Mouse (Mus musculus) urinary bladder, postnatal 25 days (tissue): ENCODE results near the gene Gm11444.

Experiments used
- DNase-seq: peaks from one replicate; pipeline ENCODE4 v3.0.0; 2022; ENCODE audit warnings: low spot score

Gene Gm11444

GRCm38 (mm10) chr11:85835753-85836522 is 14.2 kb downstream of the Gm11444 start:
- DNase-seq, result peak; percentile 12

DNA sequence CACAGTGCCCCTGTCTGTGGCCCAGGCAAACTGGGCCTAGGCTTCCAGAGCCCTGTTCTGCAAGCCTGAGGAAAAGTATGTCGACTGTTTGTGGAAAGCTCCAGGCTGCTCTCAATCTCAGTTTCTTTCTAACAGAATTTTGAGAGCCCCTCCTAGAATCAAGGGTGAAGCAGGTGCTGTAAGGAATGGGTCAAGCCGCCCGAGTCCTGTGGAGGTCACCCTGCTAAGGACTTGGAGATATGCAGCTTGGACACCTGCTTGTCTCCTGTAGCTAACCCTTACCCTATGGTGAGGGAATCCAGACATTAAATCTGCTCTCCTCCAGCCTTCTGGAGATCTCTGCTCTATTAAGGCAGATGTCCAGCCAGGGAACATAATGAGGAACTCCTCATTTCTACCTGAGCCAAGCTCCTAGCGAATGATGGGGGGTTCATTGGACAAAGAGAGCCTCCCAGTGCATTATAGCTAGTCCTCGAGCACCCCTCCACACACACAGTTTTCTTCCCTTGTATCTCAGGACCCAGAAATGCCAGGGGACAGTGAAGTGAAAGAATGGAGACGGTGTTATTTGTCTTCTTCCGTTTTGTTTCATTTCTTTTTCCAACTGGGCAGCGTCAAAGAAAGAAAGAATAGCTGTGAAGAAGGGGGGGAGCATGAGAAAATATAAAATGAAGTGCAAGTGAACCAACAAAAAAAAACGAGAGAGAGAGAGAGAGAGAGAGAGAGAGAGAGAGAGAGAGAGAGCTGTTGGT is 15.0 kb downstream of the Gm11444 start:
- DNase-seq, result peak; percentile 9

GRCm38 (mm10) chr11:85834386-85834931 is 15.7 kb downstream of the Gm11444 start:
- DNase-seq, result peak; percentile 33

- peak; percentile 5 for DNase-seq
Measured at GRCm38 (mm10) chr11:85833761-85834385, 16.3 kb downstream of the Gm11444 start.

- DNase-seq, result no peak
Measured at GRCm38 (mm10) chr11:85833081-85833521, 17.0 kb downstream of the Gm11444 start.

- peak; percentile 77 for DNase-seq
Measured at GRCm38 (mm10) chr11:85832231-85832924, 17.8 kb downstream of the Gm11444 start, which contains the start of gene Tbx2. Gene Tbx2 (plus strand): TSS chr11:85832551.

DNA sequence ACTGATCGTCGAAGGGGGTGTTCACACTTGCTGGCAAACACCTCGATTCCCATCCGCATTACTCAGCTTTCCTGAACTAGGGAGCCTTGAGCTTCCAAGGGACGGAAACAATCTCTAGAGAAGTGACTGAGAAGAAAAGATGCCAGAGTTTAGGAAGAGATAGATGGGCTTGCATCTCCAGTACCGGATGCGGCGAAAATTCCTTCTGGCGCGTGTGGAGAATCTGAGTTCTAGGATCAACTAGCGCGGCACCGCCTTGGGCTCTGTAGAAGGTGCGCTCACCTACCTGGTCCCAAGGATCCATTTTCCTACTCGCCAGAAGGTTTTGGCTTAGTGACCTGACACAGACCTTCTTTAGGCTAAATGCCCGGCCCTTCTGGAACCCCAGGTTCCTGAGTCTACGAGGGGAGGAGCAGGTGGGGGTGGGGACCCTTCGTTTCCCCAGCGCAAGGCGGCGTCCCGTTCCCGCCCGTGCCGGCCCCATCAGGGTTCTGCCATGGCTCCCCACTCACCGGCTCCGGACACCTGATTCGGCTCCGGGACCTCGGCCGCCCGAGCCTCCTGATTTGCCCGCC is 18.4 kb downstream of the Gm11444 start:
- no peak for DNase-seq

- no peak for DNase-seq
Measured at GRCm38 (mm10) chr11:85830901-85831341, 19.2 kb downstream of the Gm11444 start.

GRCm38 (mm10) chr11:85829520-85830440 is 20.4 kb downstream of the Gm11444 start:
- DNase-seq, result no peak

DNA sequence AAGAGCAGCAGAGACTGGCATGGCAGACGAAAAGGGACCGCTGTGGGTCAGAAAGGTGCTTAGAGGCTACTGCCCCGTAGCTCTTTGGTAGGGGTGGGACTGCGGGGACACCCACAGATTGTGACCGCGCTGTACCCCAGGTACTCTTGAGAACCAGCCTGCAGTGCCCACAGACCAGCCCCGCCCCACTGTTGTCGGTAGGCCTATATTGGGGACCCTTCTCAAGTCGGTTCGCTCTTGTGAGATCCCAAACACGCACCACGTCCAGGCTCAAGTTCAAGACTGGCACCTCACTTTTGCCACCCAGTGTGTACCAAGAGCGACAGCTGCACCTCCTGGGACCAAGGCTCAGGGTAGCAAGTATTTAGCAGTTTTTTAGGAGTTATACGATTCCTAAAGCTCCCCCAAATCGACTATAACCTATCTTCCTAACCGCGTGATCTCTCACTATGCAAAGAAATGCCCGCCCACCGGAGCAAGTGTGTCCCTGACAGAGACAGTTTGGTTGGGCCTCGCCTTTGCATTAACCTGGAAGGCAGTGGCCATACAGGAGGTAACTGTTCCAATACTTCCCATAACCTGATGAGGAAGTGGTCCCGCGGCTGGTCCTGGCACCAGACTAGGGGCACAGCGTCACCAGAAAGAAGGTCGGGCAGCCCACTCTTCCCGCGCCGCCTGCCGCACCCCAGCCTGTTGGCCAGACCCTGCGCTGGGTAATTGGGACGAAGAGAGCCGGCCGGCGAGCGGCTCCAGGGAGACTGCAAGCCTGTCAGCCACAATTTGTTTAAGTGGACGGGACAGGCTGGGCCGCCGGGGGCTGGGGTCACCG is 21.2 kb downstream of the Gm11444 start:
- DNase-seq, result no peak

DNA sequence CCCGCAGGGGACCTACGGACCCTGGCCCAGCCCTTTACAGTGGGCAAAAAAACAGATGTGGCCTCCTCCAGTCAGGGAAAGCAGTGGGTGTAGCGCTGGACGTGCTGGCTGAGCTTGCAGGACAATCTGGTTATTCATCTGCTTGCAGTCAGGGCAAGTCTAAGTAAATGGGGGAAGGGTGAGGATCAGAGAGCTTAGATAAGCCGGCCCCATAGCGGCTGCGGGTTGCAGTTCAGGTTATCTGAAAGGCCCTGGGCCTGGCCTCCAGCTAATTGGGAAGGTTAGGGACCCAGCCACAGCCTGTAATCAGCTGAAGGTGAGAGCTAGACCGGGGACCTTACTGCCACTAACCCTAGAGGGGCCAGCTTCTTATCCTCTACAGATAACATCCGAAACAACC is 22.8 kb downstream of the Gm11444 start:
- no peak for DNase-seq

DNA sequence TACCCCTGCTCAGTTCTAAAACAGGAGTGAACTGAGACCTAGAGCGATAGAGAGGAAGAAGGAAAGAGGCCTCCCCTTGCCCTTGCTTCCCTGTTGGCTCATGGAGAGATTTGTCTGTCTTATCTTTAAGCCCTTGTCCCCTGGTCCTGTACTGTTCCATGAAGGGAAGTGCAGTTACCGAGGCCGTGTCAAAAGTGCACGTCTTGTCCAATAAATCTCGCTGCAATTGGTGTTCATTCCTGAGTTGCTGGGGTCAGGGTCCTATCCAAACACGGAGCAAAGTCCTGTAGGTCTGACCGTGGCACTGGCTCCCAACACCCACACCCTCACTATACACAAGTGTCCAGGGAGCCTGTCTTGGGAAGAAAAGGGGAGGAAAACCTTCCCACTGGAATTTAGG is 24.3 kb downstream of the Gm11444 start:
- no peak for DNase-seq

GRCm38 (mm10) chr11:85825031-85825430 is 25.1 kb downstream of the Gm11444 start:
- no peak for DNase-seq

GRCm38 (mm10) chr11:85823794-85824193 is 26.3 kb downstream of the Gm11444 start:
- no peak for DNase-seq

DNA sequence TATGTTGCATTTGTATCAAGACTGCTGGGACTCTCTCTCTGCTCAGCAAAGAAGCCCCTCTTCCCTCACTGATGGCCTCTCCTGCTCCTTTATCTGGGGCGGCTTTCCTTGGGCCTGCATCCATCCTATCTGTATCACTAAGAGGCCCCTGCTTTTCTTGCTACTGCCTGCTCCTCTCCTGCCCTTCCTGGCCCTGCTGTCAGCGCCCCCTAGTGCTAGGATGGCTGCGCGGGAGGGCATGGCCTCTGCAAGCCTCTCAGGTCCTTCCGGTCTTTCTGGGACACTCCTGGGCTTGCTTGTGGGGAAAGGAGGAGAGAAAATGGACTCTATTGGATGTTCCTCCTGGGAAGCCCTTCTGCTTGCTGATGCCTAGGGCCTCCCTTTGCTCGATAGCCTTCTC is 27.0 kb downstream of the Gm11444 start:
- peak; percentile 91 for DNase-seq

- DNase-seq, result no peak
Measured at GRCm38 (mm10) chr11:85821659-85822058, 28.5 kb downstream of the Gm11444 start.

GRCm38 (mm10) chr11:85820959-85821358 is 29.2 kb downstream of the Gm11444 start:
- no peak for DNase-seq

DNA sequence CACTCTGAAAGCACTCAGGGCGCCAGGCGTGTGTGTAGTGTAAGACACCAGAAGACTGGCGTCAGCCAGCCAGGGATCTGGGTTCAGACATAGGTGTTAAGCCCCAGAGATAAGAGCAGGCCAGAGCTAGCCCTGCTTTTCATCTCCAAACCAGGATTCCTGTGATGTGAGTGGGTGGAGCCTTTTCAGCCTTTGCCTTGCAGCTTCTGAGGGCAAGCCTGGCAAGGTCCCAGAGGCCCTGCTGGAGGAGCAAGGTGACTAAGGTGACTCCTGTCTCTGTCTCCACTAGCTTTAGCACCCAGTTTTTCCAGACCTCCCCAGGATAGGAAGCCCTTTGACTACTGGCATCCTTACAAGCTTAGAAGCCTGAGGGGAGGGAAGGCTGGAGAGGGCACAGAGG is 31.7 kb downstream of the Gm11444 start:
- no peak for DNase-seq

DNA sequence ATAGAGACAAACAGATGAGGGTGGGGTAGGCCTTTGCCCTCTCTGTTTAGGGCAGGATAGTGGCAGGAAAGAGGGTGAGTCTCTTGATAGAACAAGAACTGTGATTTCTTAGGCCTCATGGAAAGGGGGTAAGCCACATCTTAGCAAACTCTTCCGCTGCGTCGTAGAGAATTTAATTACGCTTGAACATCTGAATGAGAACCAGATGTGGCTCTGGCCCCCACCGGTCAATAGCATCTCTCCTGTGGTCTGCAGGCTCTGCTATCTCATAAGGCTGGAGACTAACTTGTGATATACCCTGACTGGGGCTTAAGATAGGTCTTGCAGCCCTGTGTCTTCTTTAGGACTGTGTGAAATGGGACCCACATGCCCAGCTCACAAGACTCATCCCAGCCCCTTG is 33.7 kb downstream of the Gm11444 start:
- no peak for DNase-seq
